Mouse (Mus musculus) liver, postnatal 0 days (tissue): Measurements from ENCODE around the gene Mxd4. TPM values are rescaled to one million over a fixed set of nuclear protein-coding genes. Genes with fewer than 3 reads are reported as not detected.
A peak's percentile ranks its signal among the peaks of the same experiment; 100 is the strongest.

Experiments
- ATAC-seq: fragments of 200-750 bp; cut with Nextera tagmentation; 2 replicates; pipeline ENCODE4 v1.8.0; 2017; ENCODE audit warnings: mild to moderate bottlenecking, moderate library complexity
- DNase-seq: peaks from one replicate; pipeline ENCODE4 v3.0.0-alpha.2; 2016
- H3K27ac ChIP-seq: fragments of 300-500 bp; sonication (generic); 2 replicates; pipeline ENCODE4 v1.5.1; 2014; ENCODE audit warnings: antibody characterized with exemption, moderate library complexity, mild to moderate bottlenecking, low read depth
- H3K27me3 ChIP-seq: fragments of 300-500 bp; sonication (generic); 2 replicates; pipeline ENCODE4 v1.6.1; 2014; ENCODE audit warnings: low read length, control low read depth, mixed read lengths; ENCODE audit not compliant: insufficient read depth
- H3K36me3 ChIP-seq: fragments of 300-500 bp; sonication (generic); replicated peaks from 2 replicates; pipeline ENCODE4 v1.6.1; 2014; ENCODE audit warnings: mild to moderate bottlenecking, control low read depth, low read length, moderate library complexity, mixed read lengths; ENCODE audit not compliant: insufficient read depth
- H3K4me1 ChIP-seq: fragments of 300-500 bp; sonication (generic); 2 replicates; pipeline ENCODE4 v1.6.1; 2014; ENCODE audit warnings: antibody characterized with exemption, mild to moderate bottlenecking, control low read depth; ENCODE audit not compliant: insufficient read depth
- H3K4me2 ChIP-seq: fragments of 300-500 bp; sonication (generic); 2 replicates; pipeline ENCODE4 v1.6.1; 2014; ENCODE audit warnings: low read depth, mild to moderate bottlenecking, low read length, moderate library complexity, mixed read lengths
- H3K4me3 ChIP-seq: fragments of 300-500 bp; sonication (generic); 2 replicates; pipeline ENCODE4 v1.5.1; 2014; ENCODE audit warnings: low read depth, low read length
- H3K9ac ChIP-seq: fragments of 300-500 bp; sonication (generic); replicated peaks from 2 replicates; pipeline ENCODE4 v1.6.1; 2014; ENCODE audit warnings: mild to moderate bottlenecking, moderate library complexity
- H3K9me3 ChIP-seq: fragments of 300-500 bp; sonication (generic); 2 replicates; pipeline ENCODE4 v1.6.1; 2016; ENCODE audit warnings: mild to moderate bottlenecking, control low read depth, low read length, mixed read lengths
- CTCF ChIP-seq: sonication (generic); IDR thresholded peaks from 2 replicates; pipeline ENCODE4 v1.5.1; 2016; ENCODE audit warnings: antibody characterized with exemption, low read depth
- EP300 ChIP-seq: IDR thresholded peaks from 2 replicates; pipeline ENCODE4 v1.6.1; 2016; ENCODE audit warnings: antibody characterized with exemption, low read depth, mild to moderate bottlenecking
- WGBS: fragments of 180-500 bp; shearing (Covaris S2); extraction: QIAGEN DNeasy Blood & Tissue Kit; methylation state at CpG from one replicate; pipeline ENCODE4 v1.1.7; 2014; ENCODE audit not compliant: insufficient replicate concordance; 5-methylcytosine and 5-hydroxymethylcytosine counted together
- polyA plus RNA-seq: library from polyadenylated mRNA; unstranded; fragments of >200 nt; fragmentation: Nextera tagmentation; extraction: Ambion mirVana; gene quantifications from 2 replicates; pipeline ENCODE4 v1.2.1, GENCODE M21; 2015

Mxd4 gene
- polyA plus RNA-seq, 1 experiment from 2014 or later: 9.4 TPM

- DNase-seq: peak; percentile 10
- TF ChIP-seq EP300 (no peak), CTCF (no peak)
- Histone ChIP-seq H3K9ac (no peak overlapping the region), H3K4me2 (no peak overlapping the region), H3K27ac (no peak overlapping the region), H3K27me3 (no peaks in the 10 kb centered on the region), H3K4me1 (peaks cover 36% of the 10 kb centered on the region), H3K4me3 (no peak overlapping the region), H3K9me3 (no peaks in the 10 kb centered on the region), H3K36me3 (peaks cover 32% of the 10 kb centered on the region)
- 79% methylated on average over 3 of the region's 3 CpGs for WGBS
- no peak for ATAC-seq
Observed at GRCm38 (mm10) chr5:34182486-34182885, 5.0 kb downstream of the Mxd4 start.

- Histone ChIP-seq H3K9me3 (no peaks in the 10 kb centered on the region), H3K36me3 (peaks cover 58% of the 10 kb centered on the region), H3K4me2 (no peak overlapping the region), H3K4me3 (no peak overlapping the region), H3K27me3 (no peaks in the 10 kb centered on the region), H3K9ac (no peak overlapping the region), H3K4me1 (0 out of 2 replicates have a peak, but pooled peaks cover 3% of the 10 kb centered on the region), H3K27ac (no peak overlapping the region)
- WGBS: 87% methylated on average over 4 of the region's 4 CpGs
- TF ChIP-seq CTCF (no peak), EP300 (no peak)
- ATAC-seq (no peak), DNase-seq (no peak)
Observed at GRCm38 (mm10) chr5:34177821-34178220, 9.7 kb downstream of the Mxd4 start.

GRCm38 (mm10) chr5:34177091-34177490 lies 10.4 kb downstream of the Mxd4 start:
- no peak overlapping the region for H3K27ac ChIP-seq
- no peak overlapping the region for H3K4me2 ChIP-seq
- TF ChIP-seq EP300: no peak
- TF ChIP-seq CTCF: no peak
- no peak for ATAC-seq
- H3K4me1 ChIP-seq: no peaks in the 10 kb centered on the region
- H3K9me3 ChIP-seq: no peaks in the 10 kb centered on the region
- no peak overlapping the region for H3K9ac ChIP-seq
- no peak overlapping the region for H3K4me3 ChIP-seq
- WGBS: 66% methylated on average over 2 of the region's 2 CpGs
- H3K36me3 ChIP-seq: peaks cover 58% of the 10 kb centered on the region
- DNase-seq: no peak
- H3K27me3 ChIP-seq: no peaks in the 10 kb centered on the region

- no peak for DNase-seq
- Histone ChIP-seq H3K9ac (no peak overlapping the region), H3K4me1 (no peaks in the 10 kb centered on the region), H3K27me3 (no peaks in the 10 kb centered on the region), H3K4me3 (no peak overlapping the region), H3K9me3 (no peaks in the 10 kb centered on the region), H3K36me3 (peaks cover 61% of the 10 kb centered on the region), H3K27ac (no peak overlapping the region), H3K4me2 (no peak overlapping the region)
- WGBS: 87% methylated on average over 10 of the region's 10 CpGs
- no peak for ATAC-seq
- TF ChIP-seq CTCF: no peak
- TF ChIP-seq EP300: no peak
Observed at GRCm38 (mm10) chr5:34176691-34177090, 10.8 kb downstream of the Mxd4 start.

- ATAC-seq (no peak), DNase-seq (no peak)
- Histone ChIP-seq H3K27ac (no peak overlapping the region), H3K4me1 (peaks cover 6% of the 10 kb centered on the region), H3K9ac (no peak overlapping the region), H3K9me3 (no peaks in the 10 kb centered on the region), H3K4me2 (no peak overlapping the region), H3K36me3 (peaks cover 55% of the 10 kb centered on the region), H3K4me3 (no peak overlapping the region), H3K27me3 (no peaks in the 10 kb centered on the region)
- TF ChIP-seq CTCF: no peak
- WGBS: 52% methylated on average over 5 of the region's 5 CpGs
Observed at GRCm38 (mm10) chr5:34175403-34175694, 12.2 kb downstream of the Mxd4 start.

DNA sequence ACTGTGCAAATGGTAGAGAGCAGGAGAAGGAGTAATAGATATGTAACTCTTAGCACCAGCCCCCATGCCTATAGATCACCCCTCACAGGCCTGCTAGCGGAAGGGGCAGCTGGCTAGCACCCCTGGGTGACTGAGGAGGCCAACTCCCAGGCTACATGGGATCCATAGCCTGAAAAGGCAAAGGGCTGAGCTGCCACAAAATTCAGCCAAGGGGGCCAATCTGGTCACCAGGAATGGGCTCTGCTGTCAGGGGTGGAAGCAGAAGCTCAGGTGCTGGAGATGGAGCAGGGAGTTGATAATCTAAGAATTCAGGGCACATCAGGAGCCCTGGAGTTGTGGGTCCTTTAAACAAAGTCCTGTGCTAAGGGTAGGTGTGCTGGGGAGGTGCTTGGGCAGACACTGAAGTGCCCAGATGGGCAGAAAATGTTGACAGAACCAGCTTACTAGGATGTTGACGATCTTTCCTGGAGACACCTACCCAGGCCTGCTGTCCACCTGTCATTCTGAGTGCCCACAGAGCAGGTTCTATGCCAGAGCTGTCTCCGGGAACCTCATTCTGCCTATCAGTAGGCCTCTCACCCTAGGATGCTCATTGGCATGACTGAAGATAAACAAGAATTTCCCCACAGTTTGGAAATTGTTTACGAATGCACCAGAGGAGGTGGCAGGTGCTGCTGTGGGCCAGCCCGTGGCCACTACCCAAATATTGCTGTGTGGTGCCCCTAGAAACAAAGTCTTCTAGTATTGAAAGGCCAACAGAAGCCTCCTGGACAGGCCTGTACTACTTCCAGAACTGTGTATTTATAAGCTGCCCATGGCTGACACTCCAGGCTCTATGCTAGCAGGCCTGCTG lies 12.7 kb downstream of the Mxd4 start:
- Histone ChIP-seq H3K4me1 (peaks cover 11% of the 10 kb centered on the region), H3K27me3 (no peaks in the 10 kb centered on the region), H3K9me3 (no peaks in the 10 kb centered on the region), H3K36me3 (peaks cover 49% of the 10 kb centered on the region), H3K9ac (no peak overlapping the region), H3K27ac (no peak overlapping the region), H3K4me2 (no peak overlapping the region), H3K4me3 (no peak overlapping the region)
- 79% methylated on average over 5 of the region's 5 CpGs for WGBS
- no peak for ATAC-seq
- DNase-seq: no peak
- no peak for TF ChIP-seq CTCF
- no peak for TF ChIP-seq EP300

GRCm38 (mm10) chr5:34174021-34174420 lies 13.5 kb downstream of the Mxd4 start:
- no peak overlapping the region for H3K4me2 ChIP-seq
- WGBS: 77% methylated on average over 2 of the region's 2 CpGs
- no peak overlapping the region for H3K9ac ChIP-seq
- peaks cover 49% of the 10 kb centered on the region for H3K36me3 ChIP-seq
- DNase-seq (no peak), ATAC-seq (no peak)
- TF ChIP-seq EP300: no peak
- TF ChIP-seq CTCF: no peak
- no peaks in the 10 kb centered on the region for H3K9me3 ChIP-seq
- H3K4me1 ChIP-seq: peaks cover 13% of the 10 kb centered on the region
- H3K27ac ChIP-seq: no peak overlapping the region
- H3K27me3 ChIP-seq: no peaks in the 10 kb centered on the region
- H3K4me3 ChIP-seq: no peak overlapping the region
